Mouse (Mus musculus) ES-Bruce4 (cell line): ENCODE data around the gene Ppargc1a. TPM values are rescaled to one million over a fixed set of nuclear protein-coding genes. Genes with fewer than 3 reads are reported as not detected.

Source experiments
- H3K27ac ChIP-seq: 2 replicates; pipeline ENCODE4 v1.5.1; 2012; ENCODE audit warnings: low read length, inconsistent platforms; ENCODE audit not compliant: insufficient read depth
- H3K27me3 ChIP-seq: 2 replicates; pipeline ENCODE4 v1.6.1; 2012; ENCODE audit warnings: mild to moderate bottlenecking, low read length, inconsistent platforms; ENCODE audit not compliant: control insufficient read depth, poor library complexity, insufficient read depth, severe bottlenecking
- H3K36me3 ChIP-seq: 2 replicates; pipeline ENCODE4 v1.6.1; 2012; ENCODE audit warnings: inconsistent platforms, mild to moderate bottlenecking, low read length, moderate library complexity; ENCODE audit not compliant: control insufficient read depth, poor library complexity, insufficient read depth, severe bottlenecking
- H3K4me1 ChIP-seq: one replicate; pipeline ENCODE4 v1.8.1; 2011; ENCODE audit warnings: low read length; ENCODE audit not compliant: control insufficient read depth, insufficient read depth
- H3K4me3 ChIP-seq: 2 replicates; pipeline ENCODE4 v1.5.1; 2011; ENCODE audit warnings: low read depth, mild to moderate bottlenecking, low read length
- H3K9ac ChIP-seq: 2 replicates; pipeline ENCODE4 v1.6.1; 2012; ENCODE audit warnings: low read depth, mild to moderate bottlenecking, inconsistent platforms; ENCODE audit not compliant: poor library complexity, severe bottlenecking
- H3K9me3 ChIP-seq: replicated peaks from 2 replicates; pipeline ENCODE4 v1.6.1; 2012; ENCODE audit warnings: mild to moderate bottlenecking, low read length, inconsistent platforms; ENCODE audit not compliant: control insufficient read depth, poor library complexity, insufficient read depth, severe bottlenecking
- CTCF ChIP-seq: IDR thresholded peaks from one replicate; pipeline ENCODE4 v1.8.1; 2011; ENCODE audit warnings: low read depth, low read length
- EP300 ChIP-seq: IDR thresholded peaks from 2 replicates; pipeline ENCODE4 v1.6.1; 2011; ENCODE audit warnings: low read depth, low read length; ENCODE audit not compliant: insufficient read depth
- POLR2A ChIP-seq: IDR thresholded peaks from one replicate; pipeline ENCODE4 v1.8.1; 2011; ENCODE audit warnings: low read length; ENCODE audit not compliant: insufficient read depth
- polyA plus RNA-seq: library from polyadenylated mRNA; stranded (reverse); fragments of >200 nt; gene quantifications from 2 replicates; pipeline ENCODE4 v1.2.4, GENCODE M21; 2011; ENCODE audit warnings: low read depth; ENCODE audit not compliant: missing spikeins, insufficient read depth, insufficient read length

Ppargc1a gene
- polyA plus RNA-seq, 1 experiment = not detected

DNA sequence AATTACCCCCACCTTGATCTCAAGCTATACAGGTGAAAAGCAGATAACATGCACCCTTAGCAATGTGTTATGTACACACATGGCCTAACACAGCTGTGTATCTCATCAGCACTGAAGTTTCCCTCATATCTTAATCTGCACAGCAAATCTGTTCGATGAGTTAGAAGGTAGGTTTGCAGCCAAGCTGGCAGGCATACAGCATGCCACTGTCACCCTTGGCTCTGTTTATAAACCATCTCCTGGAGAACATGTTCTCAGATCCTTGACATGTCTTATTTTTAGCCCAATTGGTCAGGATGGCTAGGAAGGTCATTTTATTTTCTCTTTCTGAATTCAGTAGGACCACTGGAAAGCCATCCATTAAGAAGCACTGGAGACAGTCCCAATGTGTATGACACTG, 36.2 kb downstream of the Ppargc1a start:
- H3K36me3 ChIP-seq = no peaks in the 10 kb centered on the region
- H3K9ac ChIP-seq = no peak overlapping the region
- no peak overlapping the region for H3K27ac ChIP-seq
- no peaks in the 10 kb centered on the region for H3K4me1 ChIP-seq
- TF ChIP-seq CTCF = no peak
- TF ChIP-seq EP300 = no peak
- TF ChIP-seq POLR2A = no peak
- H3K27me3 ChIP-seq = no peaks in the 10 kb centered on the region
- no peak overlapping the region for H3K4me3 ChIP-seq
- H3K9me3 ChIP-seq = no peaks in the 10 kb centered on the region

- no peaks in the 10 kb centered on the region for H3K36me3 ChIP-seq
- H3K4me3 ChIP-seq = no peak overlapping the region
- no peak overlapping the region for H3K9ac ChIP-seq
- no peaks in the 10 kb centered on the region for H3K27me3 ChIP-seq
- H3K27ac ChIP-seq = no peak overlapping the region
- H3K9me3 ChIP-seq = no peaks in the 10 kb centered on the region
- no peak for TF ChIP-seq CTCF
- no peak for TF ChIP-seq POLR2A
- no peak for TF ChIP-seq EP300
- no peaks in the 10 kb centered on the region for H3K4me1 ChIP-seq
Observed at GRCm38 (mm10) chr5:51529444-51529843, 38.1 kb downstream of the Ppargc1a start.

DNA sequence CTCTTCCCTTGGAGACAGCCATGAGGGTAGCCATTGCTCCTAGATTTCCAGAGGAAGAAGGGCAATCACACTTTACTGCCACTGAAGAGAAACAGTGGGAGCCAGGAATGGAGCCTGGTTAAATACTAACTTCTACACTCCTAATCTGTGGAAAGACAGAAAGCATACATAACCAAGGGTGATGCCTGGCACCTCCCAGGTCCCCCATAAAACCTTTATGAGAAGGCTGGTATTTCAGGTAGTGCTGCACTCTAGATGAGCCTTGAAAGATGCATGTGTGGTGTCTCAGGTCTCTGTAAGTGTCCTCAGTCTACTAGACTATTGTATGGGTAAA, 39.4 kb downstream of the Ppargc1a start:
- no peak overlapping the region for H3K27ac ChIP-seq
- H3K36me3 ChIP-seq = no peaks in the 10 kb centered on the region
- H3K4me1 ChIP-seq = no peaks in the 10 kb centered on the region
- TF ChIP-seq EP300 = no peak
- TF ChIP-seq CTCF = no peak
- no peak overlapping the region for H3K9ac ChIP-seq
- H3K4me3 ChIP-seq = no peak overlapping the region
- H3K27me3 ChIP-seq = no peaks in the 10 kb centered on the region
- no peaks in the 10 kb centered on the region for H3K9me3 ChIP-seq

GRCm38 (mm10) chr5:51527498-51528164, 39.9 kb downstream of the Ppargc1a start:
- H3K9ac ChIP-seq = no peak overlapping the region
- no peak for TF ChIP-seq POLR2A
- no peak for TF ChIP-seq CTCF
- no peak for TF ChIP-seq EP300
- no peak overlapping the region for H3K27ac ChIP-seq
- no peaks in the 10 kb centered on the region for H3K27me3 ChIP-seq
- H3K9me3 ChIP-seq = no peaks in the 10 kb centered on the region
- H3K36me3 ChIP-seq = no peaks in the 10 kb centered on the region
- no peak overlapping the region for H3K4me3 ChIP-seq
- no peaks in the 10 kb centered on the region for H3K4me1 ChIP-seq

- Histone ChIP-seq H3K36me3 (no peaks in the 10 kb centered on the region), H3K4me1 (no peaks in the 10 kb centered on the region), H3K9me3 (no peaks in the 10 kb centered on the region), H3K27ac (no peak overlapping the region), H3K4me3 (no peak overlapping the region), H3K9ac (no peak overlapping the region), H3K27me3 (no peaks in the 10 kb centered on the region)
- no peak for TF ChIP-seq CTCF
Observed at GRCm38 (mm10) chr5:51525858-51526257, 41.7 kb downstream of the Ppargc1a start.

DNA sequence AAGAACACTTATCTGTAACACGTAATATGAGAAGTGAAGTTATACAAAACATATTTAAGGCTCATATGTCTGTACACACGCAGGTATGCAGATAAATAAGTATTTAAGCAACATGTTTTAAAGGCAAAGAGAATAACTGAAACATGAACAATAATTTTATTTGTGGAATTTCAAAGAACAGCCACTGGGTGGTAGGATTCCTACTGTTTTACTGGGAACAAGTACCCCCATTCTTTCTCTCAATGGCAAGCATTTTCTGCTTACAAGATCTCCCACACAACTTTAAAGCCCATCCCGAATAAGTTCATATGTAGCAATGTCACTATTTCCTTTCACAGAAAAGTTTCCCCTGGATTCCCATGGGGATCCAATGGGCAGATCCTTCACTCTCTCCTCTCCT, 46.7 kb downstream of the Ppargc1a start:
- Histone ChIP-seq H3K4me1 (no peaks in the 10 kb centered on the region), H3K27me3 (no peaks in the 10 kb centered on the region), H3K36me3 (no peaks in the 10 kb centered on the region), H3K4me3 (no peak overlapping the region), H3K9me3 (no peaks in the 10 kb centered on the region), H3K27ac (no peak overlapping the region), H3K9ac (no peak overlapping the region)
- no peak for TF ChIP-seq CTCF
- TF ChIP-seq EP300 = no peak
- TF ChIP-seq POLR2A = no peak
